Mouse (Mus musculus): Measurements from ENCODE around the gene Gdpd5. TPM values are rescaled to one million over a fixed set of nuclear protein-coding genes. Genes with fewer than 3 reads are reported as not detected.

Gdpd5 gene
- total and polyA plus RNA-seq, 3 experiments, result 21.5 to 30.7 (median 26.3) TPM

DNA sequence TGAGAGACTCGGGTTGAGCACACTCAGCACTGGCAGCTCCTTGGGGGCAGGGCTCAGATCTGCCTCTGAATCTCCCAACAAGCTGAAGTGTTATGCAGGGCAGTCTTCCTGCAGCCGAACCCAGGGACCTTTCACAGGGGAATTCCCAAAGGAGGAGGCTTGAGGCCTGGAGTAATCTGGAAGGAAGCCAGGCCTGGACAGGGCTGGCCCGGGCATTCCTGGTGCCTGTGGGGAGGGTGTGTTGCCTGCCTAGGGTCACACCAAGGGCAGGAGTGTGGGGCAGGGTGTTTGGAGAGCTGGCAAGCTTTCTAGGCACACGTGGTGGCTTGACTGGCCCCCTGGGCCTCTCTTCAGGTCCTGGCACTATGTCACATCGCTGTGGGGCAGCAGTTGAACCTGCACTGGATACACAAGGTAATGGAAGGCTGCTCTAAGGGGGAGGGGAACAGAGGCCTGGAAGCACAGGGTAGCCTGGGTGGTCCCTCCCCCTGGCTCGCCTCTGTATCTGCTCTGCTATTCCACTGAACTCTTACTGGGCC is 60.4 kb downstream of the Gdpd5 start:
- Histone ChIP-seq H3K4me1 (ENCODE audit: control insufficient read depth, insufficient read depth, low read length) (peaks cover 5% of the 10 kb centered on the region), H3K4me3 (no peak overlapping the region), H3K79me2 (replicated peaks; ENCODE audit: control insufficient read depth, insufficient read depth, low read length) (no peaks in the 10 kb centered on the region), H3K9ac (ENCODE audit: low read depth, low read length) (no peak overlapping the region), H3K27ac (peak overlapping the region; percentile 51), H3K36me3 (ENCODE audit: control insufficient read depth, insufficient read depth, low read length) (no peaks in the 10 kb centered on the region), H3K27me3 (ENCODE audit: control insufficient read depth, insufficient read depth, low read length) (no peaks in the 10 kb centered on the region)
- WGBS, result 14% methylated on average over 6 of the region's 6 CpGs
- no peak for TF ChIP-seq EP300 (IDR thresholded peaks at IDR 0.05; ENCODE audit: insufficient read depth, low read depth, low read length)
- TF ChIP-seq POLR2A (IDR thresholded peaks at IDR 0.05; ENCODE audit: insufficient read depth, low read depth, low read length), result no peak
- intact Hi-C loops (cut with DNase I), result loop anchor here (2.0 kb wide), 1 partner anchor 29 kb away; no protein-coding TSS in a partner anchor
- DNase-seq, result peak; percentile 72 to 85

DNA sequence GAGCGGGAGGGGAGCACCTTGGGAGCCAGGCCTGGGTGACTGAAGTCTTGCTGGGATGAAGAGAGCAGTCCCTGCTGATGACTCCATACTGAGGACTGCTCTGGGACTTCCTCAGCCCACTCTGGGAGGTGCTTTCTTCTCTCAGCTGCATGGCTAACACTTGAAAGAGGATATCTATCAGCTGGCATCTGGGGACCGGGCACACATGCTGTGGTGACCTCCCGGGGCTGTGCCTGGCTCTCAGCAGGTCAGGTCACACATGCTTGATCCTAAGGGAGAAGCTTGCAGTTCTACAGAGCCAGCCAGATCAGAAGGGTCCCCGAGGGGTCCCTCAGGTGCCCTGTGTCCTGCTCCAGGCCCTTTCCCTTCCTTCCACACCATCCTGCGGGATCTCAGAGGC is 62.0 kb downstream of the Gdpd5 start:
- Histone ChIP-seq H3K4me3 (no peak overlapping the region), H3K9ac (ENCODE audit: low read depth, low read length) (no peak overlapping the region), H3K36me3 (ENCODE audit: control insufficient read depth, insufficient read depth, low read length) (no peaks in the 10 kb centered on the region), H3K27ac (no peak overlapping the region), H3K79me2 (replicated peaks; ENCODE audit: control insufficient read depth, insufficient read depth, low read length) (no peaks in the 10 kb centered on the region), H3K4me1 (ENCODE audit: control insufficient read depth, insufficient read depth, low read length) (peaks cover 5% of the 10 kb centered on the region), H3K27me3 (ENCODE audit: control insufficient read depth, insufficient read depth, low read length) (no peaks in the 10 kb centered on the region)
- intact Hi-C loops (cut with DNase I), result loop anchor here (2.0 kb wide), 1 partner anchor 30 kb away; no protein-coding TSS in a partner anchor
- WGBS, result 60% methylated on average over 5 of the region's 5 CpGs
- DNase-seq, result no peak
- TF ChIP-seq POLR2A (IDR thresholded peaks at IDR 0.05; ENCODE audit: insufficient read depth, low read depth, low read length) (no peak), CTCF (IDR thresholded peaks at IDR 0.05) (no peak), EP300 (IDR thresholded peaks at IDR 0.05; ENCODE audit: insufficient read depth, low read depth, low read length) (no peak)

- TF ChIP-seq EP300 (IDR thresholded peaks at IDR 0.05; ENCODE audit: insufficient read depth, low read depth, low read length) (no peak), POLR2A (IDR thresholded peaks at IDR 0.05; ENCODE audit: insufficient read depth, low read depth, low read length) (no peak), CTCF (IDR thresholded peaks at IDR 0.05) (peak; percentile 80)
- no peaks in the 10 kb centered on the region for H3K27me3 ChIP-seq (ENCODE audit: control insufficient read depth, insufficient read depth, low read length)
- H3K36me3 ChIP-seq (ENCODE audit: control insufficient read depth, insufficient read depth, low read length), result no peaks in the 10 kb centered on the region
- no peak for DNase-seq
- 73% methylated on average over 6 of the region's 6 CpGs for WGBS
- no peaks in the 10 kb centered on the region for H3K79me2 ChIP-seq (replicated peaks; ENCODE audit: control insufficient read depth, insufficient read depth, low read length)
- intact Hi-C loops (cut with DNase I), result no loop called here
- H3K4me3 ChIP-seq, result no peak overlapping the region
- H3K9ac ChIP-seq (ENCODE audit: low read depth, low read length), result no peak overlapping the region
- peaks cover 5% of the 10 kb centered on the region for H3K4me1 ChIP-seq (ENCODE audit: control insufficient read depth, insufficient read depth, low read length)
- no peak overlapping the region for H3K27ac ChIP-seq
These were observed 62.8 kb downstream of the Gdpd5 start for GRCm38 (mm10) chr7:99444012-99444411.

- peaks cover 5% of the 10 kb centered on the region for H3K4me1 ChIP-seq (ENCODE audit: control insufficient read depth, insufficient read depth, low read length)
- no peak overlapping the region for H3K27ac ChIP-seq
- 92% methylated on average over 2 of the region's 2 CpGs for WGBS
- intact Hi-C loops (cut with DNase I), result no loop called here
- peak; percentile 50 for TF ChIP-seq CTCF (IDR thresholded peaks at IDR 0.05)
- TF ChIP-seq POLR2A (IDR thresholded peaks at IDR 0.05; ENCODE audit: insufficient read depth, low read depth, low read length), result no peak
- TF ChIP-seq EP300 (IDR thresholded peaks at IDR 0.05; ENCODE audit: insufficient read depth, low read depth, low read length), result no peak
- H3K27me3 ChIP-seq (ENCODE audit: control insufficient read depth, insufficient read depth, low read length), result no peaks in the 10 kb centered on the region
- H3K79me2 ChIP-seq (replicated peaks; ENCODE audit: control insufficient read depth, insufficient read depth, low read length), result no peaks in the 10 kb centered on the region
- no peak for DNase-seq
- no peaks in the 10 kb centered on the region for H3K36me3 ChIP-seq (ENCODE audit: control insufficient read depth, insufficient read depth, low read length)
- H3K9ac ChIP-seq (ENCODE audit: low read depth, low read length), result no peak overlapping the region
- H3K4me3 ChIP-seq, result no peak overlapping the region
These were observed 64.6 kb downstream of the Gdpd5 start for GRCm38 (mm10) chr7:99445833-99446232.

DNA sequence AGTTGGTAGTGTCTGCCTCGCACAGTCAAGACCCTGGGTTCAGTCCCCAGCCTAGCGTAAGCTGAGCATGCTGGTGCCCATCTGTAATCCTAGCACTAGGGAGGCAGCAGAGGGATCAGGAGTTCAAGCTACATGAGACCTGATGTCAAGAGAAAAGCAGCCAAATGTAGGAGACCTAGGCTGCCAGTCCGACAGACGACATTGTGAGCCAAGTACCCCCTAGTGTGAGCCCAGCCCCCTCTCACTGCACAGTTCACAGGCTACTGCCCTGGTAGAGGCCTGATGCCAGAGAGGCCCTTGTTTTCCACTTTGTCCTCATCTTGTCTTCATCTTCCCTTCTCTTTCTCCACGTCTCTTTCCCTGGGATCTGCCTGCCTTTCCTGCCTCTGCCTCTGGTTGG is 66.1 kb downstream of the Gdpd5 start:
- intact Hi-C loops (cut with DNase I), result no loop called here
- no peaks in the 10 kb centered on the region for H3K27me3 ChIP-seq (ENCODE audit: control insufficient read depth, insufficient read depth, low read length)
- H3K79me2 ChIP-seq (replicated peaks; ENCODE audit: control insufficient read depth, insufficient read depth, low read length), result no peaks in the 10 kb centered on the region
- no peak for DNase-seq
- no peaks in the 10 kb centered on the region for H3K36me3 ChIP-seq (ENCODE audit: control insufficient read depth, insufficient read depth, low read length)
- H3K27ac ChIP-seq, result no peak overlapping the region
- no peak overlapping the region for H3K4me3 ChIP-seq
- WGBS, result 89% methylated on average over 5 of the region's 5 CpGs
- TF ChIP-seq EP300 (IDR thresholded peaks at IDR 0.05; ENCODE audit: insufficient read depth, low read depth, low read length) (no peak), CTCF (IDR thresholded peaks at IDR 0.05) (no peak), POLR2A (IDR thresholded peaks at IDR 0.05; ENCODE audit: insufficient read depth, low read depth, low read length) (no peak)
- H3K9ac ChIP-seq (ENCODE audit: low read depth, low read length), result no peak overlapping the region
- no peaks in the 10 kb centered on the region for H3K4me1 ChIP-seq (ENCODE audit: control insufficient read depth, insufficient read depth, low read length)

- Histone ChIP-seq H3K9ac (ENCODE audit: low read depth, low read length) (no peak overlapping the region), H3K27ac (no peak overlapping the region), H3K4me1 (ENCODE audit: control insufficient read depth, insufficient read depth, low read length) (no peaks in the 10 kb centered on the region), H3K27me3 (ENCODE audit: control insufficient read depth, insufficient read depth, low read length) (no peaks in the 10 kb centered on the region), H3K4me3 (no peak overlapping the region), H3K79me2 (replicated peaks; ENCODE audit: control insufficient read depth, insufficient read depth, low read length) (no peaks in the 10 kb centered on the region), H3K36me3 (ENCODE audit: control insufficient read depth, insufficient read depth, low read length) (no peaks in the 10 kb centered on the region)
- DNase-seq, result no peak
- no peak for TF ChIP-seq POLR2A (IDR thresholded peaks at IDR 0.05; ENCODE audit: insufficient read depth, low read depth, low read length)
- intact Hi-C loops (cut with DNase I), result no loop called here
- WGBS, result 68% methylated on average over 5 of the region's 5 CpGs
These were observed 67.4 kb downstream of the Gdpd5 start for GRCm38 (mm10) chr7:99448619-99449018.
